Mouse (Mus musculus): ENCODE measurements at regions not wholly inside any gene's neighbourhood (a gene's known extent, or its start where the extent isn't known, plus 50 kb on each side); places are given as distances from the start of the nearest gene placed in this dataset.

DNA sequence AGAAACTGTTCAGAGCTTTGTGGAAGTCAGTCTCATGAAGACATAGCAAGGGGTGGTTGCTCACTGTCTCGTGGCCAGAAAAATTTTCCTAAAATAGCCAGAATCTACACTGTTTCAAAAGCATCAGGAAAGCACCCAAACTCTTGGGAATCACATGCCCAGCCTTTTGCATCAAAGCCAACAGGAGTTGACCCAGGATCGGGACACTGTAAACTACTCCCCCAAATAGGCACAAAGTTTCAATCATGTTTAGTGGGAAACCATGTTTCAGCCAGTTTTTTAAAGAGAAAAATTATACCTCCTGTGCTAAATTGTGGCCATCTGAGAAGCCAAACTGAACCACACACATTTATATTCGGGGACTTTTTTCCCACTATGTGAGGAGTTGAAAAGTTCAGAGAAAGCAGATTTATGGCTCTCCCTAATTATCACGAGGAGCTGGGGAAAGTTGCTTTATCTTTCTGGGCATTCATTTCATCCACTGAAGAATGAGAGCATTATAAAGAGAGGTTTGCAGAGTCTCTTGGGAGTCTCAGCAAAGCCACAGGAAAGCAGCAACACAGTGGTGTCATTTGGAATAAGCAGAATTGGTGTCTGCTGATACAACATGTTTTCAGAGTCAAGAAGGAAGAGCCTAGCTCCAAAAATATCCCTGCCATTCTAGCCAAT is 136.5 kb upstream of the Slc44a1 start:
- H3K4me2 ChIP-seq (ENCODE audit: low read depth, low read length) = no peak overlapping the region
- no peak for ATAC-seq
- no peaks in the 10 kb centered on the region for H3K9me3 ChIP-seq (ENCODE audit: low read length)
- H3K27me3 ChIP-seq (ENCODE audit: insufficient read depth, low read length) = no peaks in the 10 kb centered on the region
- WGBS = 65% methylated on average over 4 of the region's 4 CpGs
- no peaks in the 10 kb centered on the region for H3K4me1 ChIP-seq (ENCODE audit: insufficient read depth, low read length)
- H3K27ac ChIP-seq = 0 out of 2 replicates have a peak overlapping the region, but pooled peaks have one; percentile 20
- no peak overlapping the region for H3K4me3 ChIP-seq (ENCODE audit: low read length)
- H3K36me3 ChIP-seq (ENCODE audit: insufficient read depth, low read length) = no peaks in the 10 kb centered on the region
- no peak overlapping the region for H3K9ac ChIP-seq (replicated peaks; ENCODE audit: low read length)
- TF ChIP-seq CTCF (IDR thresholded peaks at IDR 0.05; ENCODE audit: low read depth) = no peak
- no peak for DNase-seq (ENCODE audit: low spot score)

DNA sequence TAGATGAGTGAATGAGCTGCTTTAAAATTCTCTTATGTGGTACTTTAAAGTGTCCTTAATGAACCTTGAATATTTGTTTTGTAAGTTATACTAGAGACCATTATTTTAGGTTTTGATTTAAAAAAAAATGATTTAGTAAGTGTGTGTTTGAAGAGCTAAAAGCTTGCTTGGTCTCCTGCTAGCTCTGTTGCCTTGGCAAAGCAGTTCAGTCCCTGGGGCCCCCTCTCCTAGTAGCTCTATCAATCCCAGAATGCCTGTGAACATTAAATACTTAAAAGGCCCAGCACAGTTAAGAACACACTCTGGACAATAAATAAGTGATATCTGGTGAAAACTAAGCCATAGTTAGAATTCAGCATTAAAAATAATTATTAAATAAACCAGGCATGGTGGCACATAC is 138.3 kb upstream of the Abca1 start:
- Histone ChIP-seq H3K9me3 (ENCODE audit: low read length) (no peaks in the 10 kb centered on the region), H3K27me3 (ENCODE audit: insufficient read depth, low read length) (no peaks in the 10 kb centered on the region), H3K27ac (no peak overlapping the region), H3K9ac (replicated peaks; ENCODE audit: low read length) (no peak overlapping the region), H3K36me3 (ENCODE audit: insufficient read depth, low read length) (no peaks in the 10 kb centered on the region), H3K4me1 (ENCODE audit: insufficient read depth, low read length) (no peaks in the 10 kb centered on the region), H3K4me2 (ENCODE audit: low read depth, low read length) (no peak overlapping the region), H3K4me3 (ENCODE audit: low read length) (no peak overlapping the region)
- no peak for TF ChIP-seq CTCF (IDR thresholded peaks at IDR 0.05; ENCODE audit: low read depth)
- no peak for ATAC-seq
- DNase-seq (ENCODE audit: low spot score) = no peak

DNA sequence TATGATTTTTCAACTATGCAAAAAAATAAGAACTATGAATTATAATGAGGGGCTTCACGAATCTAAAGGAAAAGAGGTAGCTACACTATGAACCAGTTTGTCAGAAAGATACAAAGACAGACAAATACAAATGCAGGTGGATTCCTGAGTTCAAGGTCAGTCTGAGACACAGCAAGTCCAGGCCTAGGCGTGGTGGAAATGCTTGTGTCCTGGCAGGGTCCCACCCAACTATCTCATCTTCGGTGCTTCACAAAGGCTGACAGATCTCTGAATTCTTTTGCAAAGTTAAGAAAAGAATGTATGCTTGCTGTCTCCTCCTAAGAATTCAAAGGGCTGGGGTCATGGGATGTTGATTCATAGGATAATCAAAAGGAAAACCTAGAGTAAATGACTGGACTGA is 132.9 kb upstream of the Abca1 start:
- H3K27me3 ChIP-seq (ENCODE audit: insufficient read depth, low read length) = no peaks in the 10 kb centered on the region
- WGBS = 90% methylated on average over 3 of the region's 3 CpGs
- no peaks in the 10 kb centered on the region for H3K36me3 ChIP-seq (ENCODE audit: insufficient read depth, low read length)
- H3K27ac ChIP-seq = no peak overlapping the region
- TF ChIP-seq CTCF (IDR thresholded peaks at IDR 0.05; ENCODE audit: low read depth) = no peak
- H3K4me1 ChIP-seq (ENCODE audit: insufficient read depth, low read length) = no peaks in the 10 kb centered on the region
- no peak overlapping the region for H3K4me3 ChIP-seq (ENCODE audit: low read length)
- ATAC-seq = no peak
- no peaks in the 10 kb centered on the region for H3K9me3 ChIP-seq (ENCODE audit: low read length)
- DNase-seq (ENCODE audit: low spot score) = no peak
- no peak overlapping the region for H3K4me2 ChIP-seq (ENCODE audit: low read depth, low read length)
- H3K9ac ChIP-seq (replicated peaks; ENCODE audit: low read length) = no peak overlapping the region

DNA sequence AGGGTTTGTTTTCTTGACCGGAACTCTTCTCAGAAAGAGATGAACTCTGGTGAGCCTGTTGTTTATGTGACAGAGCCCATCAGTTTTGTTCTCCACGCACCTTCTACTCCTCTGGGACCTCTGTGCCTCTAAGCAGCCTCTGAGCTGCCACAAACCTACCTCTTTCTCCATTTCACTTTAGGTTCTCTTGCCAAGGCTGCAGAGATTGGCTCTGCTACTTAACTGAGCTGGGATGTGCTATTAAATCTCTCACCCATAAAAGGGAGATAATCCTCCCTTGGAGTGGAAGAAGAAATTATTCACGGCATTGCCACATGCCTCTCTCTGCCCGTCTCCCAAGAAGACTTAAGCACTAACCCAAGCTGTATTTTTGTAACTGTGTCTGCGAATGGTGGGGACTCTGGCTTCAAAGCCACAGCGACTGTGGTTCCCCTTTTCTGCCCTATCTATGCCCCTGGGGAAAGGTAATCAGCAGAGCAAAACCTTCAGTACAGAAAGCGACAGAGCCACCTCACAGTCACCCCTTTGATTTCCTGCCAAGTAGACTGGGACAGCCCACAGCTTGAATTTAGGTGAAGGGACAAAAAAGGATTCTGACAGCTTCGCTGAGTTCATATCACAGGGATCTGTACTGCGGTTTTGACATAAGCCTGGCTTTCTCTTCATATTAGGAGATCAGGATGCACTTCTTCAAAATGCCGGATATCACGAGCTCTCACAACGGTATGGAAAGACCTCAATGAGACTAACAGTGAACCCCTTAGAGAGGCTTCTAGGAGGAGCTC is 118.2 kb upstream of the Abca1 start:
- WGBS = 37% methylated on average over 12 of the region's 12 CpGs
- DNase-seq (ENCODE audit: low spot score) (peak; percentile 54), ATAC-seq (peak; percentile 77)
- no peaks in the 10 kb centered on the region for H3K27me3 ChIP-seq (ENCODE audit: insufficient read depth, low read length)
- H3K27ac ChIP-seq = peak overlapping the region; percentile 28; the same call in 1 of the 2 replicates
- H3K4me3 ChIP-seq (ENCODE audit: low read length) = no peak overlapping the region
- H3K9ac ChIP-seq (replicated peaks; ENCODE audit: low read length) = no peak overlapping the region
- no peaks in the 10 kb centered on the region for H3K9me3 ChIP-seq (ENCODE audit: low read length)
- H3K4me2 ChIP-seq (ENCODE audit: low read depth, low read length) = peak overlapping the region; percentile 30
- peaks cover 6% of the 10 kb centered on the region for H3K4me1 ChIP-seq (ENCODE audit: insufficient read depth, low read length)
- H3K36me3 ChIP-seq (ENCODE audit: insufficient read depth, low read length) = no peaks in the 10 kb centered on the region
- TF ChIP-seq CTCF (IDR thresholded peaks at IDR 0.05; ENCODE audit: low read depth) = no peak

DNA sequence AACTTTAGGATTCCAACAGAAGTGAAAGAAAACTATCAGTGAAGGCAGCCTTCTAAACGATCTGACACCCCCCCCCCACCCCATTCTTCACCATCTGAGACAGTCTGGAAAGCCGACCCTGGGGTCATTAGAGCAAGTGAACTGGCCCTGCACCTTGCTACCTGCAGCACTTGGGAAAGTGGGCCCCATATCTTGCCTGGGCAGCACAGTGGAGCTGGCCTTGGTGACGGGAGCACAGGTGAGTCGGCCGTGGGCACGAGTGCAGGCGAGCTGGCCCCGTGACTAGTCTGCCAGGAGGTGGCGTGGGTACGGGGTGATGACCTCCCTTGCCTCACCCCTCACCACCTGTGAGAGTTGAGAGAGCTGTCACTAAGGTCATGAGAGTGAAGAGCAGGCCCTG is 110.7 kb upstream of the Abca1 start:
- Histone ChIP-seq H3K9ac (replicated peaks; ENCODE audit: low read length) (no peak overlapping the region), H3K4me2 (ENCODE audit: low read depth, low read length) (no peak overlapping the region), H3K27ac (no peak overlapping the region), H3K27me3 (ENCODE audit: insufficient read depth, low read length) (no peaks in the 10 kb centered on the region), H3K4me1 (ENCODE audit: insufficient read depth, low read length) (no peaks in the 10 kb centered on the region), H3K9me3 (ENCODE audit: low read length) (0 out of 2 replicates have a peak, but pooled peaks cover 5% of the 10 kb centered on the region), H3K36me3 (ENCODE audit: insufficient read depth, low read length) (no peaks in the 10 kb centered on the region), H3K4me3 (ENCODE audit: low read length) (no peak overlapping the region)
- WGBS = 92% methylated on average over 10 of the region's 10 CpGs
- no peak for TF ChIP-seq CTCF (IDR thresholded peaks at IDR 0.05; ENCODE audit: low read depth)
- DNase-seq (ENCODE audit: low spot score) (no peak), ATAC-seq (no peak)

DNA sequence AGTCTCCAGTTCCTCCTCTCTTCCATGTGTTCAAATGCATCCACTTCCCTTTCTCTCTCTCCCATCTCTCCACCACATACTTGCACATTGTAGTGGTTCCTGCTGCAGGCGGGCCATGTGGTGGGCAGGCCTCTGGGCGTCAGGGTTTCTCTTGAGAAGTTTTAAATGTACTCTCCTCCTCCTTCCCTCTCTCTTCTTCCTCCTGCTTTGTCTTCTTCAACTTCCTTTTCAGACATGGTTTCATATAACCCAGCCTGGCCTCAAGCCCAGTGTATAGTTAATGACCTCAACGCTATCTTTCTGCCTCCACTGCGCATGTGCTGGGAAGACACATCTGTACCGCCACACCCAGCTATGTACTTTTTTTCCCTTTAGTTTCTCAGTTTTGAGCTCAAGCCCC is 110.3 kb upstream of the Abca1 start:
- Histone ChIP-seq H3K4me2 (ENCODE audit: low read depth, low read length) (no peak overlapping the region), H3K27ac (no peak overlapping the region), H3K36me3 (ENCODE audit: insufficient read depth, low read length) (no peaks in the 10 kb centered on the region), H3K4me1 (ENCODE audit: insufficient read depth, low read length) (no peaks in the 10 kb centered on the region), H3K9me3 (ENCODE audit: low read length) (0 out of 2 replicates have a peak, but pooled peaks cover 5% of the 10 kb centered on the region), H3K4me3 (ENCODE audit: low read length) (no peak overlapping the region), H3K27me3 (ENCODE audit: insufficient read depth, low read length) (no peaks in the 10 kb centered on the region), H3K9ac (replicated peaks; ENCODE audit: low read length) (no peak overlapping the region)
- TF ChIP-seq CTCF (IDR thresholded peaks at IDR 0.05; ENCODE audit: low read depth) = no peak
- WGBS = 93% methylated on average over 5 of the region's 5 CpGs
- ATAC-seq = no peak
- no peak for DNase-seq (ENCODE audit: low spot score)

Data from hindbrain, postnatal 0 days (tissue).